Mouse (Mus musculus) heart, postnatal 0 days (tissue): ENCODE measurements at regions not wholly inside any gene's neighbourhood (a gene's known extent, or its start where the extent isn't known, plus 50 kb on each side); places are given as distances from the start of the nearest gene placed in this dataset.

Source experiments
- CTCF ChIP-seq: IDR thresholded peaks from 2 replicates; pipeline ENCODE4 v1.5.1; 2016; ENCODE audit warnings: antibody characterized with exemption, control low read depth, low read depth
- EP300 ChIP-seq: IDR thresholded peaks from 2 replicates; pipeline ENCODE4 v1.6.1; 2016; ENCODE audit warnings: antibody characterized with exemption, low read depth

DNA sequence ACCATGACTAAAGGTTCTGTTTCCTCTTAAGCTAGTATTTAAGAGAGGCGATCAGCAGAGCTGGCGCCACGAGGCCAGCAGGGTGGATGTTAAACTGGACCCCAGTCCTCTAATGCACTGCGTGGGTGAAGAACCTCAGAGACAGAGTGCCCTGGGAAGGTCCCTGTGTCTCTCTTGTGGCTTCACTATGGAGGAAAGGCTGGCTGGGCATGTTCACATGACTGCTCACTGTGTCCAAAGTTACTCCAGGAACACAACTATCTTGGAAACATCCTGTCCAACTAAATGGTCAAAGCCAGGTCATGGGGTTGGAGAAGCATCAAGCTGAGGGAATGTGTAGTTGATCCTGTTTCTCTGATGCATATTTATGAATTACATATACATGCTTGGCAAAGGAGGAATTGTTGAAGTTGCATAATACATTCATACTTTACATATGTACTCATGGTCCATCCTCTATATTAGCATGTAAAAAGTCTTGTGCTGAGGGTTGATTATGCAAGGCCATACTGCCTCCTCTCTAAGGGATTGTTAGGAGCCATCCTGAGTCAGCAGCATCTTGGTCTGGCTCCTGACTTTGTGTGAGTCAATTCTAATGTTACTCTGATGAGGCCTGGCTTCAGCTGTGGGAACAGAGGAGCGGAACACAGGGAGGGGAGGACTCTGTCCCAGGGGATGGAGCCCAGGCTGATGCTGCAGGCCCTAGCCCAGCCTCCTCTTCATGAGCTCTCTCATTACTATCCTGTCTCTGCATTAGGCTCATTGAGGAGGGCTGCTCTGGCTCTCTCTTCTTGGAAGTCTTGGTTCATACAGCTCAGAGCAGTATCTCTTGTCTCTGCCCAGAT is 387.9 kb upstream of the Tshz3 start:
- TF ChIP-seq CTCF (no peak), EP300 (no peak)
